Mouse (Mus musculus) thymus, adult 2 months (tissue): ENCODE results near the gene Heg1.

Source experiments
- CTCF ChIP-seq: fragments of 200-500 bp; IDR thresholded peaks from 2 replicates; pipeline ENCODE4 v1.5.1; 2012; ENCODE audit warnings: mild to moderate bottlenecking, control low read depth, low read length, moderate library complexity, borderline replicate concordance; ENCODE audit not compliant: control insufficient read depth, poor library complexity, insufficient read depth; ENCODE audit errors: extremely low read depth
- POLR2A ChIP-seq: fragments of 200-500 bp; IDR thresholded peaks from 2 replicates; pipeline ENCODE4 v1.6.1; 2012; ENCODE audit warnings: mild to moderate bottlenecking, low read length, control low read depth, moderate library complexity; ENCODE audit not compliant: control insufficient read depth, poor library complexity, insufficient read depth; ENCODE audit errors: extremely low read depth

GRCm38 (mm10) chr16:33726892-33727291, 42.7 kb downstream of the Heg1 start:
- no peak for TF ChIP-seq CTCF
- no peak for TF ChIP-seq POLR2A
